Mouse (Mus musculus): ENCODE measurements around the gene Gm21958. TPM values are rescaled to one million over a fixed set of nuclear protein-coding genes. Genes with fewer than 3 reads are reported as not detected.

Gene Gm21958
- total RNA-seq (2021) = not detected
- long read RNA-seq, experiment 1 = 0 reads
- long read RNA-seq, experiment 2 = 0 reads

GRCm38 (mm10) chr3:54714253-54714652 lies at the start of gene Gm21958:
TSS of gene Gm21958 (minus strand) at chr3:54714353.
- DNase-seq = no peak
- intact Hi-C loops (cut with DNase I; ENCODE audit: low total_unique reads) = no loop called here

GRCm38 (mm10) chr3:54761258-54761657 lies 47.1 kb upstream of the Gm21958 start:
- intact Hi-C loops (cut with DNase I; ENCODE audit: low total_unique reads) = no loop called here

GRCm38 (mm10) chr3:54760321-54761115 lies 46.4 kb upstream of the Gm21958 start:
- DNase-seq = no peak
- intact Hi-C loops (cut with DNase I; ENCODE audit: low total_unique reads) = no loop called here

More at GRCm38 (mm10) chr3:54761258-54761657, 47.1 kb upstream of the Gm21958 start:
- DNase-seq = no peak

- intact Hi-C loops (cut with DNase I; ENCODE audit: low total_unique reads) = no loop called here
- no peak for DNase-seq
Measured at GRCm38 (mm10) chr3:54759211-54759610, 45.1 kb upstream of the Gm21958 start.

- no peak for DNase-seq
- intact Hi-C loops (cut with DNase I; ENCODE audit: low total_unique reads) = no loop called here
Measured at GRCm38 (mm10) chr3:54757446-54757845, 43.3 kb upstream of the Gm21958 start.

GRCm38 (mm10) chr3:54756058-54756457 lies 41.9 kb upstream of the Gm21958 start:
- DNase-seq = no peak
- intact Hi-C loops (cut with DNase I; ENCODE audit: low total_unique reads) = no loop called here

GRCm38 (mm10) chr3:54755145-54756041 lies 41.2 kb upstream of the Gm21958 start, which contains the start of gene Smad9:
TSS of gene Smad9 (plus strand) at chr3:54755582.
- peak; percentile 59 for DNase-seq
- intact Hi-C loops (cut with DNase I; ENCODE audit: low total_unique reads) = no loop called here

- DNase-seq = no peak
- intact Hi-C loops (cut with DNase I; ENCODE audit: low total_unique reads) = no loop called here
Measured at GRCm38 (mm10) chr3:54753411-54753810, 39.3 kb upstream of the Gm21958 start.

GRCm38 (mm10) chr3:54745799-54746198 lies 31.6 kb upstream of the Gm21958 start:
- DNase-seq = no peak
- intact Hi-C loops (cut with DNase I; ENCODE audit: low total_unique reads) = no loop called here

GRCm38 (mm10) chr3:54741965-54742364 lies 27.8 kb upstream of the Gm21958 start:
- intact Hi-C loops (cut with DNase I; ENCODE audit: low total_unique reads) = no loop called here

GRCm38 (mm10) chr3:54737317-54737716 lies 23.2 kb upstream of the Gm21958 start:
- intact Hi-C loops (cut with DNase I; ENCODE audit: low total_unique reads) = loop anchor here (5.0 kb wide), 1 partner anchor 330 kb away; no protein-coding TSS in a partner anchor

More at GRCm38 (mm10) chr3:54741965-54742364, 27.8 kb upstream of the Gm21958 start:
- no peak for DNase-seq

GRCm38 (mm10) chr3:54736101-54736927 lies 22.2 kb upstream of the Gm21958 start:
- no peak for DNase-seq
- intact Hi-C loops (cut with DNase I; ENCODE audit: low total_unique reads) = loop anchor here (5.0 kb wide), 1 partner anchor 331 kb away; no protein-coding TSS in a partner anchor

More at GRCm38 (mm10) chr3:54737317-54737716, 23.2 kb upstream of the Gm21958 start:
- no peak for DNase-seq

- DNase-seq = peak; percentile 90
- intact Hi-C loops (cut with DNase I; ENCODE audit: low total_unique reads) = loop anchor here (5.0 kb wide), 1 partner anchor 332 kb away; no protein-coding TSS in a partner anchor
Measured at GRCm38 (mm10) chr3:54735247-54736046, 21.3 kb upstream of the Gm21958 start, which contains the start of the genes Exosc8 and Alg5. TSS of gene Exosc8 (minus strand) at chr3:54735393. TSS of gene Alg5 (plus strand) at chr3:54735539.

GRCm38 (mm10) chr3:54734411-54735246 lies 20.5 kb upstream of the Gm21958 start:
- peak; percentile 89 for DNase-seq
- intact Hi-C loops (cut with DNase I; ENCODE audit: low total_unique reads) = loop anchor here (5.0 kb wide), 1 partner anchor 333 kb away; no protein-coding TSS in a partner anchor

- intact Hi-C loops (cut with DNase I; ENCODE audit: low total_unique reads) = no loop called here
- no peak for DNase-seq
Measured at GRCm38 (mm10) chr3:54732371-54732770, 18.2 kb upstream of the Gm21958 start.

- intact Hi-C loops (cut with DNase I; ENCODE audit: low total_unique reads) = no loop called here
- no peak for DNase-seq
Measured at GRCm38 (mm10) chr3:54731626-54732150, 17.5 kb upstream of the Gm21958 start.

GRCm38 (mm10) chr3:54728100-54728499 lies 13.9 kb upstream of the Gm21958 start:
- intact Hi-C loops (cut with DNase I; ENCODE audit: low total_unique reads) = no loop called here
- no peak for DNase-seq
